Mouse (Mus musculus) heart, embryonic 12.5 days (tissue): ENCODE data around the gene Uqcc1. TPM values are rescaled to one million over a fixed set of nuclear protein-coding genes. Genes with fewer than 3 reads are reported as not detected.
"Not testable (repeated sequence)": the region's sequence is repeated elsewhere in the genome, so short reads cannot be mapped to it uniquely, and the experiment has no call there.

Experiments
- ATAC-seq: fragments of 200-750 bp; cut with Nextera tagmentation; 2 replicates; pipeline ENCODE4 v1.8.0; 2017; ENCODE audit warnings: moderate TSS enrichment, moderate library complexity; ENCODE audit not compliant: insufficient number of reproducible peaks, low FRiP score
- H3K27ac ChIP-seq: fragments of 300-500 bp; sonication (generic); 2 replicates; pipeline ENCODE4 v1.5.1; 2016; ENCODE audit warnings: mild to moderate bottlenecking, moderate library complexity; ENCODE audit not compliant: poor library complexity, severe bottlenecking
- H3K27me3 ChIP-seq: fragments of 300-500 bp; sonication (generic); replicated peaks from 2 replicates; pipeline ENCODE4 v1.6.1; 2016; ENCODE audit warnings: mild to moderate bottlenecking, moderate library complexity
- H3K36me3 ChIP-seq: fragments of 300-500 bp; sonication (generic); 2 replicates; pipeline ENCODE4 v1.6.1; 2016; ENCODE audit warnings: mild to moderate bottlenecking, moderate library complexity
- H3K4me1 ChIP-seq: fragments of 300-500 bp; sonication (generic); replicated peaks from 2 replicates; pipeline ENCODE4 v1.6.1; 2016; ENCODE audit warnings: mild to moderate bottlenecking
- H3K4me2 ChIP-seq: fragments of 300-500 bp; sonication (generic); 2 replicates; pipeline ENCODE4 v1.6.1; 2016; ENCODE audit warnings: mild to moderate bottlenecking, moderate library complexity
- H3K4me3 ChIP-seq: fragments of 300-500 bp; sonication (generic); 2 replicates; pipeline ENCODE4 v1.5.1; 2016; ENCODE audit warnings: mild to moderate bottlenecking
- H3K9ac ChIP-seq: fragments of 300-500 bp; sonication (generic); 2 replicates; pipeline ENCODE4 v1.6.1; 2016; ENCODE audit warnings: mild to moderate bottlenecking, moderate library complexity
- H3K9me3 ChIP-seq: fragments of 300-500 bp; sonication (generic); replicated peaks from 2 replicates; pipeline ENCODE4 v1.6.1; 2016; ENCODE audit warnings: mild to moderate bottlenecking, moderate library complexity
- WGBS: fragments of 180-500 bp; shearing (Covaris S2); methylation state at CpG from one replicate; pipeline ENCODE4 v1.1.7; 2016; 5-methylcytosine and 5-hydroxymethylcytosine counted together
- polyA plus RNA-seq: library from polyadenylated mRNA; unstranded; fragments of >200 nt; fragmentation: Nextera tagmentation; extraction: Ambion mirVana; gene quantifications from 2 replicates; pipeline ENCODE4 v1.2.1, GENCODE M21; 2016

Gene Uqcc1
- polyA plus RNA-seq, 1 experiment from 2014 or later: 110 TPM

- 0 out of 2 replicates have a peak, but pooled peaks cover 3% of the 10 kb centered on the region for H3K9me3 ChIP-seq
- peak overlapping the region; percentile 70 for H3K9ac ChIP-seq
- peak overlapping the region; percentile 75 for H3K4me3 ChIP-seq
- peak overlapping the region; percentile 76 for H3K4me2 ChIP-seq
- 0 out of 2 replicates have a peak overlapping the region, but pooled peaks have one; percentile 89 for H3K27ac ChIP-seq
- no peaks in the 10 kb centered on the region for H3K27me3 ChIP-seq
- 79% methylated on average over 7 of the region's 7 CpGs for WGBS
- ATAC-seq: no peak
- H3K4me1 ChIP-seq: peaks cover 14% of the 10 kb centered on the region
- H3K36me3 ChIP-seq: peaks cover 21% of the 10 kb centered on the region
Measured at GRCm38 (mm10) chr2:155928711-155929345, 1.3 kb downstream of the Uqcc1 start.

DNA sequence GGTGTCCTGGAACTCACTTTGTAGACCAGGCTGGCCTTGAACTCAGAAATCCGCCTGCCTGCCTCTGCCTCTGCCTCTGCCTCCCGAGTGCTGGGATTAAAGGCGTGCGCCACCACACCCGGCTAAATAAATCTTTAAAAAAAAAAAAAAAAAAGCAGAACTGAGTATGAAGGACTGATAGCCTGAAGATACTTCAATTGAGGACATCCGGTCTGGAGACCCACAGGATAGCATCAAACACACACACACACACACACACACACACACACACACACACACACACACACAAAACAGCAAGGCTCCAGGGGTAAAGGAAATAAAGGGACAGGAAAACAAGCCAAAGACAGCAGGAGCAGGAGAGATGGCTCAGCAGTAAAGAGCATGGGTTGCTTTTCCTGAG lies 4.9 kb downstream of the Uqcc1 start:
- peaks cover 37% of the 10 kb centered on the region for H3K36me3 ChIP-seq
- not testable (repeated sequence) for H3K4me2 ChIP-seq, H3K27me3 ChIP-seq, H3K27ac ChIP-seq, H3K4me1 ChIP-seq, H3K9ac ChIP-seq, H3K9me3 ChIP-seq, ATAC-seq, H3K4me3 ChIP-seq
- 81% methylated on average over 5 of the region's 6 CpGs for WGBS

- no peak for ATAC-seq
- peaks cover 3% of the 10 kb centered on the region; the same call in 1 of the 2 replicates for H3K4me1 ChIP-seq
- H3K27ac ChIP-seq: no peak overlapping the region
- WGBS: 94% methylated on average over 7 of the region's 7 CpGs
- H3K36me3 ChIP-seq: peaks cover 45% of the 10 kb centered on the region
- H3K4me3 ChIP-seq: no peak overlapping the region
- no peaks in the 10 kb centered on the region for H3K27me3 ChIP-seq
- no peak overlapping the region for H3K4me2 ChIP-seq
- H3K9ac ChIP-seq: no peak overlapping the region
- 0 out of 2 replicates have a peak, but pooled peaks cover 3% of the 10 kb centered on the region for H3K9me3 ChIP-seq
Measured at GRCm38 (mm10) chr2:155923143-155923542, 7.0 kb downstream of the Uqcc1 start.

GRCm38 (mm10) chr2:155914684-155915083 lies 15.4 kb downstream of the Uqcc1 start:
- Histone ChIP-seq H3K27me3 (no peaks in the 10 kb centered on the region), H3K9me3 (no peaks in the 10 kb centered on the region), H3K9ac (no peak overlapping the region), H3K36me3 (peaks cover 52% of the 10 kb centered on the region), H3K4me1 (no peaks in the 10 kb centered on the region), H3K4me2 (no peak overlapping the region), H3K4me3 (no peak overlapping the region), H3K27ac (no peak overlapping the region)
- 89% methylated on average over 6 of the region's 6 CpGs for WGBS
- no peak for ATAC-seq

- 93% methylated on average over 6 of the region's 6 CpGs for WGBS
Measured at GRCm38 (mm10) chr2:155903632-155904008, 26.5 kb downstream of the Uqcc1 start.

GRCm38 (mm10) chr2:155902989-155903631 lies 27.0 kb downstream of the Uqcc1 start:
- Histone ChIP-seq H3K4me1 (no peaks in the 10 kb centered on the region), H3K36me3 (peaks cover 59% of the 10 kb centered on the region), H3K9me3 (no peaks in the 10 kb centered on the region), H3K4me3 (no peak overlapping the region), H3K27ac (no peak overlapping the region), H3K27me3 (no peaks in the 10 kb centered on the region), H3K9ac (no peak overlapping the region), H3K4me2 (no peak overlapping the region)
- WGBS: 76% methylated on average over 16 of the region's 16 CpGs
- no peak for ATAC-seq

More at GRCm38 (mm10) chr2:155903632-155904008, 26.5 kb downstream of the Uqcc1 start:
- no peaks in the 10 kb centered on the region for H3K4me1 ChIP-seq
- H3K36me3 ChIP-seq: peaks cover 59% of the 10 kb centered on the region
- no peak for ATAC-seq
- H3K4me3 ChIP-seq: no peak overlapping the region
- no peak overlapping the region for H3K4me2 ChIP-seq
- no peaks in the 10 kb centered on the region for H3K27me3 ChIP-seq
- H3K9me3 ChIP-seq: no peaks in the 10 kb centered on the region
- no peak overlapping the region for H3K9ac ChIP-seq
- no peak overlapping the region for H3K27ac ChIP-seq

DNA sequence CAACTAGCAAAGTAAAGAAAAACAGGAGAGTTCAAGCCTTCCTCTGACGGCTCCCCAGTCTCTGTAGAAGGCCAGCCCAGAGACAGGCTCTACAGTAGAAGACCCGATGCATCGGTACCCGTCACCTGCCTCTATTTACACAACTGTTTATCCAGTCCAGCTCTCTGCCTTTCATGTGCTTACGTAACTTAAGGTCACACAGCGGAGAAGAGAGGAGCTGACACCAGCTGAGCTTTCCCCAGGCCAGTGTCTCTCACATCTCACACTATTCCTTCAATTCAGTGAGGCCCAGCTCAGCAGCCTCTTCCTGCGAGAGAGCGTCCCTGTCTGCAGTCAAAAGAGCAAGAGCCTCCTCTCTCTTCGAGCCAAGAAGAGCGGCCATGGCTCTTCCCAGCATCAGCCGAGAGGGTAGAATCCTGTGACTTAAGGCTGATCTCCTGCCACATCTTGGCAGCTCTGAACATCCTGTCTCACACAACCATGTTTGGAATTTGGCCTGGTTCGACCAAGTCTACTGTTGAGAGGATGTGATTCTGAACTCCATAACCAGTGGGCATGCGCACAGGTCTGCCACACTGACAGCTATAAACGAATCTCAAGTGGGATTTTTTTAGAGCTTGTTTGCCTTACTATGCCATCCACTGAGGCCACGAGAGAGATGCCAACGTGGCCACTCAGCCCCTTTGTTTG lies 34.9 kb downstream of the Uqcc1 start:
- Histone ChIP-seq H3K9me3 (no peaks in the 10 kb centered on the region), H3K4me1 (no peaks in the 10 kb centered on the region), H3K4me3 (no peak overlapping the region), H3K27ac (no peak overlapping the region), H3K4me2 (no peak overlapping the region), H3K9ac (no peak overlapping the region), H3K36me3 (peaks cover 76% of the 10 kb centered on the region), H3K27me3 (no peaks in the 10 kb centered on the region)
- WGBS: 86% methylated on average over 16 of the region's 16 CpGs
- ATAC-seq: no peak

DNA sequence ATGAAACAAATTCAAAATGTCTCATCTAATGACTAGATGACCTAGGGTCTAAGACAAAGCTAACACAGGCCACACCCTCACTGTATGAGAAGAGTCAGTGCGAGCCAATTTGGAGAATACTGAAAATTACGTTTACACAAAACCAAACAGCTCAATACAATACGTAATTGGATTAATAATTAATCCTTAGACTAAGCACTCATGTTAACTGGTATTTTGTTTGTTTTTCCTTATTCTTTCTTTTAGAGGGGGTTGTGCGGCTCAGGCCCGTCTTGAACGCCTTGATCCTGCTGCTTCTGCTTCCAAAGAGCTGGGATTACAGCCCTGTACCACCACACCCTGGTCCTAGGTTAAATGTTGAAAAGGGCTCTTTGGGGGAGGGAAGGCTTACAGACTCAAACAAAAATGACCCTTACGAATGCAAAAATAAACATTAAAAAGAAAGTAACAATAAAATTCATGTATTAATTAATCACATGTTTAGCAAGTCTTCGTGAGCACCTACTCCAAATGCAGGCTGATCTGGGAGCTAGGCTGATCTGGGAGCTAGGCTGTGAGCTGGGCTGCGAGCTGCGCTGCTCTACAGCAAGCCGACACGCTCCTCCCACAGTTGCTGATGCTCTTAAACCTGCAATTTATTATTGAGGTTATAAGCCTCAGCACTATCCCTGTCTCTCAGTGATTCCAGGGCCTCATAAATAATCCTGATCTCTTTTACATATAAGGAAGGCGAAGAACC lies 35.6 kb downstream of the Uqcc1 start:
- WGBS: 93% methylated on average over 13 of the region's 13 CpGs
- Histone ChIP-seq H3K9ac (no peak overlapping the region), H3K9me3 (no peaks in the 10 kb centered on the region), H3K4me1 (no peaks in the 10 kb centered on the region), H3K4me2 (no peak overlapping the region), H3K36me3 (peaks cover 72% of the 10 kb centered on the region), H3K27ac (no peak overlapping the region), H3K27me3 (no peaks in the 10 kb centered on the region), H3K4me3 (no peak overlapping the region)
- no peak for ATAC-seq

GRCm38 (mm10) chr2:155886776-155887175 lies 43.3 kb downstream of the Uqcc1 start:
- no peaks in the 10 kb centered on the region for H3K9me3 ChIP-seq
- H3K27me3 ChIP-seq: no peaks in the 10 kb centered on the region
- no peaks in the 10 kb centered on the region for H3K4me1 ChIP-seq
- no peak overlapping the region for H3K9ac ChIP-seq
- WGBS: 88% methylated on average over 12 of the region's 12 CpGs
- peaks cover 47% of the 10 kb centered on the region for H3K36me3 ChIP-seq
- no peak overlapping the region for H3K4me3 ChIP-seq
- no peak overlapping the region for H3K4me2 ChIP-seq
- no peak overlapping the region for H3K27ac ChIP-seq
- no peak for ATAC-seq

- ATAC-seq: no peak
- Histone ChIP-seq H3K4me2 (no peak overlapping the region), H3K27me3 (no peaks in the 10 kb centered on the region), H3K27ac (no peak overlapping the region), H3K4me3 (no peak overlapping the region), H3K36me3 (peaks cover 41% of the 10 kb centered on the region), H3K4me1 (no peaks in the 10 kb centered on the region), H3K9ac (no peak overlapping the region), H3K9me3 (no peaks in the 10 kb centered on the region)
- 80% methylated on average over 10 of the region's 10 CpGs for WGBS
Measured at GRCm38 (mm10) chr2:155885271-155885697, 44.8 kb downstream of the Uqcc1 start.

- Histone ChIP-seq H3K9ac (no peak overlapping the region), H3K4me2 (no peak overlapping the region), H3K4me3 (no peak overlapping the region), H3K9me3 (no peaks in the 10 kb centered on the region), H3K27ac (no peak overlapping the region), H3K36me3 (peaks cover 50% of the 10 kb centered on the region), H3K4me1 (no peaks in the 10 kb centered on the region), H3K27me3 (no peaks in the 10 kb centered on the region)
- WGBS: 69% methylated on average over 3 of the region's 3 CpGs
- no peak for ATAC-seq
Measured at GRCm38 (mm10) chr2:155882087-155882486, 48.0 kb downstream of the Uqcc1 start.
